Mouse (Mus musculus): ENCODE data around the gene Zfp784.

DNA sequence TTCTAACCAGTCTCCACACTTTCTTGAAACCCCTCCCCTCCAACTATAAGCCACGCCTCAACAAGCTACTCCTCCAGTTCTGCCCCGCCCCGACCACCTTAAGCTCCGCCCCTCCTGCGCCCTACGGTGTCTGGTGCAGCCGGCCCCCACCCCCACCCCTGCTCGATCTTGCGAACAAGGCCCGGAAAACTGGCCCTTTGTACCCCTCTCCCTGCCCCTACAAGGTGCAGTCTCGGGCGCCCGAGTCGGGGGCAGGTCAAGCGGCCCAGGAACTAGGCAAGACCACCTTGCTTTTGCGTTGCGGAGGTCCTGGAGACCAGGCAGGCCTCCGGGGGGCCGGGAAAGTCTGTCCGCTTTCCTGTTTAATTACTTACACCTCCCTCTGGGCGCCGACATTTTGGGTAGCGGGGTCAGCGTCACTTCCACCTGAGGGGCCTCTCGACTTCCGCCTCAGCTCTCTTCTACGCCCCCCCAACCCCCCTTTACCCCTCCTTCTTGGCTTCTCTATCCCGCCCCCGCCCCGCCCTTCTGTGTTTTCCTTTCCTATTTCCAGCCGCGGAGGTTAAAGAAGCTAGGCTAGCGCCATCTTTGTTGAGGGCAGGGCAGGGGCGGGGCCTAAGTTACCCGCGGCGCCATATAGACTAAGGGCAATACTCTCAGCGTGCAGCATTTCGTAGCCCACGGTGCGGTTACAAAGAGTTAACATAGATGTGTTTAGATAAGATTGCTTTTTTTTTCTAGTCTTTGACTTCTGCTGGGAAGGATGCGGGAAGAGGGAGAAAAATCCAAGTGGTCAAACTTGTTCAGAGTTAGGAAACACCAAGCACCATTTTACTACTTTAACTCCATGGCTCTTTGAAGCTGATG lies 23.8 kb downstream of the Zfp784 start, which contains the start of the genes Zfp524 and Fiz1:
- TF ChIP-seq POLR2A (IDR thresholded peaks at IDR 0.05; ENCODE audit: borderline replicate concordance, control insufficient read depth, low read depth, low read length), result no peak
- TF ChIP-seq CTCF (IDR thresholded peaks at IDR 0.05; ENCODE audit: control insufficient read depth, insufficient read depth, low read length), result no peak
